Mouse (Mus musculus): ENCODE results near the gene Irs2.

Irs2 gene

GRCm38 (mm10) chr8:10945939-10946740 lies 62.1 kb downstream of the Irs2 start:
- peak; percentile 96 to 99 for DNase-seq

DNA sequence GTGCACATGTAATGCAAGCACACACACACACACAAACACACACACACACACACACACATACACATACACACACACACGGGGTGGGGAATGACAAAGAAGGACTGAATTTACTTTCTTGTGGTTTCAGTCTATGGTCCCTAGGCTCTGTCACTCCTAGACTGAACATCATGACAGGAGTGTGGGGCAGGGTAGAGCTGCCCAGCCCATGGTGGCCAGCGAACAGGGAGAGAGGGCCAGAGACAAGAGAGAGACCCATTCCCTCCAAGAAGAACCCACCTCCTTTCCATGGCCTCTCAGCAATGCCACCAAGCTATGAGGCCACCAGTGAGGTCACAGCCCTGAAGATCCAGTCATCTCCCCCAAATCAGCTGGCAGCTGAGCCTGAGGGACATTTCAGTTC lies 62.8 kb downstream of the Irs2 start:
- DNase-seq, result no peak

GRCm38 (mm10) chr8:10943314-10944060 lies 64.8 kb downstream of the Irs2 start:
- DNase-seq, result peak in 1 of 2 experiments; percentile 39

DNA sequence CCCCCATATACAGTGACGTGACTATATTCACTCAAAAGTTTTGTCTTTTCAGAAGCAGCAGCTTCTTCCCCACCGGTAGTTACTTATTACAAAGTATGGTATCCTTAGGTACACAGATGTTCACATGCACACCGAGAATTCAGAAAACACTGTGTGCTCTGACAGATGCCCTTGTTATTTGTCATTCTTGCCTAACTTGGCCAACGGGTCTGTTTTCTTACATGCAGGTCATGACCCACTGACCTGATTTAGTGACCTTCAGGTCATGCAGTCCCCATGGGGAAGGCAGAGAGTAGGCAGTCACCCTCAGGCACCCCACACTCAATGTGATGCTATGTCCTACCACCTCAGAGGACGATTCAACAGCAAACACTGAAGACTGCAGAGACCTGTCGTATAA lies 68.4 kb downstream of the Irs2 start:
- DNase-seq, result no peak

- DNase-seq, result no peak
Measured at GRCm38 (mm10) chr8:10939210-10939782, 69.0 kb downstream of the Irs2 start.

- no peak for DNase-seq
Measured at GRCm38 (mm10) chr8:10938284-10938683, 70.0 kb downstream of the Irs2 start.

GRCm38 (mm10) chr8:10936646-10937045 lies 71.6 kb downstream of the Irs2 start:
- no peak for DNase-seq

GRCm38 (mm10) chr8:10935231-10935630 lies 73.0 kb downstream of the Irs2 start:
- DNase-seq, result peak; percentile 23 to 50
